Mouse (Mus musculus): ENCODE measurements around the gene Hrg. TPM values are rescaled to one million over a fixed set of nuclear protein-coding genes. Genes with fewer than 3 reads are reported as not detected.
"Not testable (repeated sequence)": the region's sequence is repeated elsewhere in the genome, so short reads cannot be mapped to it uniquely, and the experiment has no call there.

The Hrg gene
- polyA plus RNA-seq, 1 experiment from 2014 or later = not detected

- no peaks in the 10 kb centered on the region for H3K36me3 ChIP-seq (ENCODE audit: control insufficient read depth, insufficient read depth, low read length)
- no peaks in the 10 kb centered on the region for H3K4me1 ChIP-seq (replicated peaks; ENCODE audit: control insufficient read depth, insufficient read depth, low read length)
- no peak overlapping the region for H3K9ac ChIP-seq (ENCODE audit: low read length)
- H3K9me3 ChIP-seq (ENCODE audit: control insufficient read depth, low read length) = no peaks in the 10 kb centered on the region
- ATAC-seq (ENCODE audit: low read depth) = no peak
- WGBS = 89% methylated on average over 5 of the region's 5 CpGs
- H3K4me2 ChIP-seq (ENCODE audit: low read depth, low read length) = no peak overlapping the region
- H3K27me3 ChIP-seq (ENCODE audit: control insufficient read depth, insufficient read depth, low read depth, low read length) = no peaks in the 10 kb centered on the region
- H3K27ac ChIP-seq (ENCODE audit: low read length) = no peak overlapping the region
- H3K4me3 ChIP-seq (ENCODE audit: low read length) = no peak overlapping the region
Observed at GRCm38 (mm10) chr16:22921761-22922160, 29.1 kb upstream of the Hrg start.

GRCm38 (mm10) chr16:22922433-22922832, 28.4 kb upstream of the Hrg start:
- Histone ChIP-seq H3K4me1 (replicated peaks; ENCODE audit: control insufficient read depth, insufficient read depth, low read length) (no peaks in the 10 kb centered on the region), H3K36me3 (ENCODE audit: control insufficient read depth, insufficient read depth, low read length) (no peaks in the 10 kb centered on the region), H3K4me3 (ENCODE audit: low read length) (no peak overlapping the region), H3K9ac (ENCODE audit: low read length) (no peak overlapping the region), H3K27ac (ENCODE audit: low read length) (no peak overlapping the region), H3K9me3 (ENCODE audit: control insufficient read depth, low read length) (no peaks in the 10 kb centered on the region), H3K27me3 (ENCODE audit: control insufficient read depth, insufficient read depth, low read depth, low read length) (no peaks in the 10 kb centered on the region), H3K4me2 (ENCODE audit: low read depth, low read length) (no peak overlapping the region)
- 73% methylated on average over 4 of the region's 4 CpGs for WGBS
- no peak for ATAC-seq (ENCODE audit: low read depth)

GRCm38 (mm10) chr16:22929575-22929974, 21.3 kb upstream of the Hrg start:
- 67% methylated on average over 6 of the region's 6 CpGs for WGBS
- H3K9me3 ChIP-seq (ENCODE audit: control insufficient read depth, low read length) = no peaks in the 10 kb centered on the region
- H3K27ac ChIP-seq (ENCODE audit: low read length) = no peak overlapping the region
- ATAC-seq (ENCODE audit: low read depth) = no peak
- H3K4me1 ChIP-seq (replicated peaks; ENCODE audit: control insufficient read depth, insufficient read depth, low read length) = no peaks in the 10 kb centered on the region
- no peaks in the 10 kb centered on the region for H3K36me3 ChIP-seq (ENCODE audit: control insufficient read depth, insufficient read depth, low read length)
- H3K27me3 ChIP-seq (ENCODE audit: control insufficient read depth, insufficient read depth, low read depth, low read length) = no peaks in the 10 kb centered on the region
- H3K9ac ChIP-seq (ENCODE audit: low read length) = no peak overlapping the region
- no peak overlapping the region for H3K4me2 ChIP-seq (ENCODE audit: low read depth, low read length)
- H3K4me3 ChIP-seq (ENCODE audit: low read length) = no peak overlapping the region

- Histone ChIP-seq H3K27me3 (ENCODE audit: control insufficient read depth, insufficient read depth, low read depth, low read length) (no peaks in the 10 kb centered on the region), H3K9me3 (ENCODE audit: control insufficient read depth, low read length) (no peaks in the 10 kb centered on the region), H3K4me2 (ENCODE audit: low read depth, low read length) (no peak overlapping the region), H3K9ac (ENCODE audit: low read length) (no peak overlapping the region), H3K36me3 (ENCODE audit: control insufficient read depth, insufficient read depth, low read length) (no peaks in the 10 kb centered on the region), H3K4me1 (replicated peaks; ENCODE audit: control insufficient read depth, insufficient read depth, low read length) (no peaks in the 10 kb centered on the region), H3K27ac (ENCODE audit: low read length) (no peak overlapping the region), H3K4me3 (ENCODE audit: low read length) (no peak overlapping the region)
- 79% methylated on average over 11 of the region's 11 CpGs for WGBS
- no peak for ATAC-seq (ENCODE audit: low read depth)
Observed at GRCm38 (mm10) chr16:22931431-22932200, 19.3 kb upstream of the Hrg start.

- ATAC-seq (ENCODE audit: low read depth) = no peak
- no peak overlapping the region for H3K9ac ChIP-seq (ENCODE audit: low read length)
- H3K4me3 ChIP-seq (ENCODE audit: low read length) = no peak overlapping the region
- no peaks in the 10 kb centered on the region for H3K36me3 ChIP-seq (ENCODE audit: control insufficient read depth, insufficient read depth, low read length)
- H3K4me2 ChIP-seq (ENCODE audit: low read depth, low read length) = no peak overlapping the region
- 87% methylated on average over 12 of the region's 12 CpGs for WGBS
- H3K4me1 ChIP-seq (replicated peaks; ENCODE audit: control insufficient read depth, insufficient read depth, low read length) = no peaks in the 10 kb centered on the region
- no peak overlapping the region for H3K27ac ChIP-seq (ENCODE audit: low read length)
- H3K27me3 ChIP-seq (ENCODE audit: control insufficient read depth, insufficient read depth, low read depth, low read length) = no peaks in the 10 kb centered on the region
- no peaks in the 10 kb centered on the region for H3K9me3 ChIP-seq (ENCODE audit: control insufficient read depth, low read length)
Observed at GRCm38 (mm10) chr16:22937631-22938030, 13.2 kb upstream of the Hrg start.

- Histone ChIP-seq H3K9me3 (ENCODE audit: control insufficient read depth, low read length) (no peaks in the 10 kb centered on the region), H3K4me1 (replicated peaks; ENCODE audit: control insufficient read depth, insufficient read depth, low read length) (no peaks in the 10 kb centered on the region), H3K4me3 (ENCODE audit: low read length) (no peak overlapping the region), H3K36me3 (ENCODE audit: control insufficient read depth, insufficient read depth, low read length) (no peaks in the 10 kb centered on the region), H3K27me3 (ENCODE audit: control insufficient read depth, insufficient read depth, low read depth, low read length) (no peaks in the 10 kb centered on the region), H3K4me2 (ENCODE audit: low read depth, low read length) (no peak overlapping the region), H3K9ac (ENCODE audit: low read length) (no peak overlapping the region), H3K27ac (ENCODE audit: low read length) (no peak overlapping the region)
- ATAC-seq (ENCODE audit: low read depth) = no peak
- WGBS = 55% methylated on average over 2 of the region's 2 CpGs
Observed at GRCm38 (mm10) chr16:22938541-22938940, 12.3 kb upstream of the Hrg start.

GRCm38 (mm10) chr16:22939120-22939695, 11.7 kb upstream of the Hrg start:
- ATAC-seq (ENCODE audit: low read depth) = no peak
- H3K27ac ChIP-seq (ENCODE audit: low read length) = no peak overlapping the region
- no peaks in the 10 kb centered on the region for H3K36me3 ChIP-seq (ENCODE audit: control insufficient read depth, insufficient read depth, low read length)
- H3K4me1 ChIP-seq (replicated peaks; ENCODE audit: control insufficient read depth, insufficient read depth, low read length) = no peaks in the 10 kb centered on the region
- no peaks in the 10 kb centered on the region for H3K27me3 ChIP-seq (ENCODE audit: control insufficient read depth, insufficient read depth, low read depth, low read length)
- H3K9ac ChIP-seq (ENCODE audit: low read length) = no peak overlapping the region
- H3K4me2 ChIP-seq (ENCODE audit: low read depth, low read length) = no peak overlapping the region
- 68% methylated on average over 8 of the region's 8 CpGs for WGBS
- no peak overlapping the region for H3K4me3 ChIP-seq (ENCODE audit: low read length)
- H3K9me3 ChIP-seq (ENCODE audit: control insufficient read depth, low read length) = no peaks in the 10 kb centered on the region

DNA sequence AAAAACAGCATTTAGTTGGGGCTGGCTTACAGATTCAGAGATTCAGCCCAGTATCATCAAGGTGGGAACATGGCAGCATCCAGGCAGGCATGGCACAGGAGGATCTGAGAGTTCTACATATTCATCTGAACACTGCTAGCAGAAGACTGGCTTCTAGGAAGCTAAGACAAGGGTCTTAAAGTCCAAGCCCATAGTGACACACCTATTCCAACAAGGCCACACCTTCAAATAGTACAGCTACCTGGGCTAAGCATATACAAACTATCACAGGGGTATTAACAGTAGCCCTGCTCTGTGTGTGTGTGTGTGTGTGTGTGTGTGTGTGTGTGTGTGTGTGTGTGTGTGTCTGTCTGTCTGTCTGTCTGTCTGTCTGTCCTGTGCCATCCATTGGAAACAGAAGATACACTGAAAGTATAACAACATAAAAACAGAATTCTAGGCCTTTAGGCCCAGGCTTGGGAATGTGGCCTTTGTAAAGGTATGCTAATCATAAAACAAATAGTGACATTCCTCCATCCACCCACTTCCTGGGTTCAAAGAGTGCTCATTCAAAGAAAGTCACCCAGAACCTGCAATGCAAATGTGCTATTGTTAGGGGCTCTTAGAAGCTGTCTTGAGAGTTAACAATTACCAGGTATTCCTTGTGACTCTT, 8.9 kb upstream of the Hrg start:
- H3K9me3 ChIP-seq (ENCODE audit: control insufficient read depth, low read length); ATAC-seq (ENCODE audit: low read depth); H3K4me3 ChIP-seq (ENCODE audit: low read length); H3K9ac ChIP-seq (ENCODE audit: low read length); H3K4me1 ChIP-seq (replicated peaks; ENCODE audit: control insufficient read depth, insufficient read depth, low read length); H3K27ac ChIP-seq (ENCODE audit: low read length); H3K27me3 ChIP-seq (ENCODE audit: control insufficient read depth, insufficient read depth, low read depth, low read length); H3K36me3 ChIP-seq (ENCODE audit: control insufficient read depth, insufficient read depth, low read length); H3K4me2 ChIP-seq (ENCODE audit: low read depth, low read length): not testable (repeated sequence)

GRCm38 (mm10) chr16:22947371-22947770, 3.5 kb upstream of the Hrg start:
- 81% methylated on average over 2 of the region's 2 CpGs for WGBS
- no peak for ATAC-seq (ENCODE audit: low read depth)
- H3K36me3 ChIP-seq (ENCODE audit: control insufficient read depth, insufficient read depth, low read length) = no peaks in the 10 kb centered on the region

More at GRCm38 (mm10) chr16:22947371-22947770, 3.5 kb upstream of the Hrg start:
- Histone ChIP-seq H3K9me3 (ENCODE audit: control insufficient read depth, low read length) (no peaks in the 10 kb centered on the region), H3K27ac (ENCODE audit: low read length) (no peak overlapping the region), H3K27me3 (ENCODE audit: control insufficient read depth, insufficient read depth, low read depth, low read length) (no peaks in the 10 kb centered on the region), H3K9ac (ENCODE audit: low read length) (no peak overlapping the region), H3K4me2 (ENCODE audit: low read depth, low read length) (no peak overlapping the region), H3K4me3 (ENCODE audit: low read length) (no peak overlapping the region), H3K4me1 (replicated peaks; ENCODE audit: control insufficient read depth, insufficient read depth, low read length) (no peaks in the 10 kb centered on the region)

Measured in lung, embryonic 16.5 days (tissue).